Mouse (Mus musculus) bone marrow macrophage, adult 2 months (primary cell): ENCODE measurements at regions not wholly inside any gene's neighbourhood (a gene's known extent, or its start where the extent isn't known, plus 50 kb on each side); places are given as distances from the start of the nearest gene placed in this dataset.

Experiments used
- CTCF ChIP-seq: IDR thresholded peaks from 2 replicates; pipeline ENCODE4 v1.5.1; 2012; ENCODE audit warnings: low read depth, mild to moderate bottlenecking, low read length, moderate library complexity
- POLR2A ChIP-seq: IDR thresholded peaks from 2 replicates; pipeline ENCODE4 v1.6.1; 2012; ENCODE audit warnings: mild to moderate bottlenecking, low read depth, low read length, borderline replicate concordance

DNA sequence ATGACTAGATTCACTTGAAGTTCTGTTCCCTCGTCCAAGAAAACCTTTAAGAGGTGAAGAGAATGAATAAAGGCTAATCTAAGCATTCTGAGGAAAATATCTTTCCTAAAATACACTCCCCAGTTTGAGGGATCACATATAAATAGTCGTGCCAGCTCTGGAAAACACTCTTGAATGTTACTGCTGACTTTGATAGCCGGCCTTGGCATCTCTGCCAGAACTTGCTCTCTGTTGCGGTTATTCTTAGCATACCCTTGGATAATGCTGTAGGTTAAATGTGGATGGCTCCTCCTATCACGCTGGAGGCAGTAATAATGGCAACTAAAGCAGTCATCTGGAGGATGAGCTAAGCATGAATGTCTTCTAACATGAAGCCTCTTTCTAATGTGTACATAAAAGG is 363.6 kb upstream of the Adgrl2 start:
- TF ChIP-seq CTCF (no peak), POLR2A (no peak)
